Mouse (Mus musculus) E14TG2a.4 (cell line): Measurements from ENCODE around the gene Capza2.

ENCODE experiments used
- CTCF ChIP-seq: conservative IDR thresholded peaks from 2 replicates; pipeline ENCODE4 v1.5.1; 2014; ENCODE audit warnings: low read length
- NANOG ChIP-seq: IDR thresholded peaks from 2 replicates; pipeline ENCODE4 v1.6.1; 2014; ENCODE audit warnings: borderline replicate concordance, low read length, mixed read lengths

- TF ChIP-seq CTCF, result no peak
- TF ChIP-seq NANOG, result no peak
These were observed 10.1 kb downstream of the Capza2 start for GRCm38 (mm10) chr6:17646107-17646506.
